ENCODE assay signal across 31 mouse cellular contexts in genomic region chr1:164040385-164041135, GRCm38 (mm10). TPM values are rescaled to one million over a fixed set of nuclear protein-coding genes. Genes with fewer than 3 reads are reported as not detected.
"Had no signal": no experiment of that assay in that cellular context is flagged by ENCODE, and none has a peak within 500 bp of the region (broad histone marks: within the 10 kb centered on the region; RNA-seq: fewer than 3 reads in every experiment).

No protein-coding gene starts in this region.

- H3K36me3 ChIP-seq: heart, embryonic 10.5 days; heart, embryonic 12.5 days; hindbrain, embryonic 10.5 days; hindbrain, embryonic 12.5 days; hindbrain, embryonic 15.5 days; intestine, embryonic 15.5 days; limb, embryonic 13.5 days; limb, embryonic 15.5 days had no signal

- H3K4me2 ChIP-seq: heart, embryonic 12.5 days; hindbrain, embryonic 12.5 days; hindbrain, embryonic 15.5 days; intestine, embryonic 15.5 days; limb, embryonic 13.5 days; limb, embryonic 15.5 days had no signal

- H3K9ac ChIP-seq: heart, embryonic 12.5 days; hindbrain, embryonic 12.5 days; hindbrain, embryonic 15.5 days; intestine, embryonic 15.5 days; limb, embryonic 13.5 days; limb, embryonic 15.5 days had no signal

- ATAC-seq: inflammation-experienced regulatory T-cells, adult 6 months; intestine, embryonic 15.5 days; intestine, postnatal 0 days had no signal

- H3K9me3 ChIP-seq: heart, embryonic 10.5 days; heart, embryonic 12.5 days; hindbrain, embryonic 10.5 days; hindbrain, embryonic 12.5 days; hindbrain, embryonic 15.5 days; intestine, embryonic 15.5 days; limb, embryonic 13.5 days; limb, embryonic 15.5 days had no signal

- H3K4me3 ChIP-seq: gastrocnemius, adult 2 months; heart, embryonic 10.5 days; heart, embryonic 12.5 days; hindbrain, embryonic 10.5 days; hindbrain, embryonic 12.5 days; hindbrain, embryonic 15.5 days; intestine, embryonic 15.5 days; layer of hippocampus, adult 2 months; limb, embryonic 13.5 days; limb, embryonic 15.5 days had no signal

- H3K27ac ChIP-seq: gastrocnemius, adult 2 months; heart, embryonic 10.5 days; hindbrain, embryonic 10.5 days; hindbrain, embryonic 12.5 days; hindbrain, embryonic 15.5 days; intestine, embryonic 15.5 days; layer of hippocampus, adult 2 months; limb, embryonic 13.5 days; limb, embryonic 15.5 days had no signal

- DNase-seq: gastrocnemius, adult 2 months; gastrocnemius, postnatal 10 days; gastrocnemius, postnatal 25 days; heart, adult 18-20 months; heart, postnatal 10 days; heart, postnatal 4 days; kidney, adult 18-20 months; kidney, adult 8-10 months; kidney, postnatal 10 days; kidney, postnatal 25 days; kidney, postnatal 4 days; left cerebral cortex, postnatal 4 days had no signal

- H3K4me1 ChIP-seq: hindbrain, embryonic 10.5 days; hindbrain, embryonic 12.5 days; hindbrain, embryonic 15.5 days; intestine, embryonic 15.5 days; limb, embryonic 13.5 days; limb, embryonic 15.5 days had no signal

- H3K27me3 ChIP-seq: heart, embryonic 12.5 days; hindbrain, embryonic 12.5 days; hindbrain, embryonic 15.5 days; intestine, embryonic 15.5 days; limb, embryonic 13.5 days; limb, embryonic 15.5 days had no signal

RNA-seq across cellular contexts. Expression of gene Sele, which starts 7.5 kb away (rescaled TPM):
- total RNA-seq: gastrocnemius, adult 2 months; gastrocnemius, postnatal 10 days; layer of hippocampus, adult 2 months; layer of hippocampus, postnatal 10 days; layer of hippocampus, postnatal 25 days; left cerebral cortex, postnatal 25 days; left cerebral cortex, postnatal 4 days had no signal
- polyA plus RNA-seq: frontal cortex, adult 2 months; heart, embryonic 10.5 days; hindbrain, embryonic 10.5 days; hindbrain, embryonic 12.5 days; hindbrain, embryonic 15.5 days; kidney, embryonic 14.5 days; limb, embryonic 11.5 days had no signal

RNA-seq across cellular contexts. Expression of gene Sell, which starts 21.2 kb away (rescaled TPM):
- total RNA-seq: layer of hippocampus, postnatal 25 days; left cerebral cortex, postnatal 10 days had no signal
- polyA plus RNA-seq: heart, embryonic 10.5 days; heart, embryonic 12.5 days; heart, embryonic 14.5 days; limb, embryonic 11.5 days; limb, embryonic 13.5 days had no signal
